Mouse (Mus musculus) thymus, adult 2 months (tissue): ENCODE data around the gene Tars2.

ENCODE experiments used
- CTCF ChIP-seq: fragments of 200-500 bp; IDR thresholded peaks from 2 replicates; pipeline ENCODE4 v1.5.1; 2012; ENCODE audit warnings: mild to moderate bottlenecking, control low read depth, low read length, moderate library complexity, borderline replicate concordance; ENCODE audit not compliant: control insufficient read depth, poor library complexity, insufficient read depth; ENCODE audit errors: extremely low read depth
- POLR2A ChIP-seq: fragments of 200-500 bp; IDR thresholded peaks from 2 replicates; pipeline ENCODE4 v1.6.1; 2012; ENCODE audit warnings: mild to moderate bottlenecking, low read length, control low read depth, moderate library complexity; ENCODE audit not compliant: control insufficient read depth, poor library complexity, insufficient read depth; ENCODE audit errors: extremely low read depth

DNA sequence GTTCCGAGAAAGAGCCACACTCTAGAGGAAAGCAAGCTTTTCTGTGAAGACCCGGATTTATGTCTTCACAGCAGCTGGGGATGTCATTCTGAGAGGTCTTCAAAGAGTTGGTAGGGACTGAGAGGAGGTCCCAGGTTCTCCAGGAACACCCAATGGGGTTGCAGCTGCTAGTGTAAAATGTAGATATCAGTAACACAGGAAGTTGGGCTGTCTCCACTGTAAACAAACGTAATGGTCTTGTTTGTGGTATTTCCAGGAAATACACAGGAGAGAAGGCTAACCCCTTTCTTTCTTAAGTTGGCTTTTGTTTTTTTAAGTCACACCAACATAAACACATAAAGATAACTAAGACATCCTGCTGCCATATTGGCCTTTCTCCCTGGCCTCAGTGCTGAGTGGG is 37.6 kb downstream of the Tars2 start:
- TF ChIP-seq CTCF (no peak), POLR2A (no peak)
